Mouse (Mus musculus): Measurements from ENCODE around the gene Sco1. TPM values are rescaled to one million over a fixed set of nuclear protein-coding genes. Genes with fewer than 3 reads are reported as not detected.

Sco1 gene
- total and polyA plus RNA-seq, 3 experiments: 15.4 to 32.7 (median 20.4) TPM

- H3K27ac ChIP-seq (ENCODE audit: insufficient read depth, low read depth): no peak overlapping the region
- in situ Hi-C loops (cut with MboI; ENCODE audit: low pct_ligation_motif_present, low pct_unique_long_range_greater_than_20kb, low sequenced_read_pairs) (loop anchor here (5.0 kb wide), 1 partner anchor 55 kb away; the partner anchor contains the start of gene Tmem220), dilution Hi-C loops (cut with MboI; ENCODE audit: extremely low pct_ligation_motif_present, extremely low pct_unique_long_range_greater_than_20kb, low sequenced_read_pairs) (no loop called here)
- H3K9ac ChIP-seq (ENCODE audit: insufficient read depth, low read depth): no peak overlapping the region
- H3K9me3 ChIP-seq (replicated peaks; ENCODE audit: low read length): no peaks in the 10 kb centered on the region
- no peak overlapping the region for H3K4me2 ChIP-seq (ENCODE audit: insufficient read depth, low read depth, poor library complexity, severe bottlenecking)
- H3K4me3 ChIP-seq (replicated peaks in 1 of 3; ENCODE audit: low read depth in 2 of 3, low read length in 2 of 3, poor library complexity in 1 of 3): no peak overlapping the region
- peaks cover 53% of the 10 kb centered on the region for H3K27me3 ChIP-seq (replicated peaks)
- TF ChIP-seq TBP (conservative IDR thresholded peaks at IDR 0.05; ENCODE audit: low read depth, low read length): no peak
- no peak for TF ChIP-seq RAD21 (IDR thresholded peaks at IDR 0.05; ENCODE audit: low read depth, low read length)
- H3K79me2 ChIP-seq (replicated peaks; ENCODE audit: control insufficient read depth, extremely low read depth, insufficient read depth, poor library complexity, severe bottlenecking): no peaks in the 10 kb centered on the region
- DNase-seq (ENCODE audit: extremely low read depth): no peak
- H3K36me3 ChIP-seq (replicated peaks in 1 of 2; ENCODE audit: control insufficient read depth in 1 of 2, insufficient read depth in 1 of 2, low read length in 1 of 2): no peaks in the 10 kb centered on the region
- peaks cover 8 to 27% of the 10 kb centered on the region in 2 experiments for H3K4me1 ChIP-seq (ENCODE audit: control insufficient read depth in 1 of 2, insufficient read depth in 2 of 2)
Observed at GRCm38 (mm10) chr11:67082793-67083192, 30.3 kb downstream of the Sco1 start.

GRCm38 (mm10) chr11:67083239-67083638 lies 30.8 kb downstream of the Sco1 start:
- Histone ChIP-seq H3K4me3 (replicated peaks in 1 of 3; ENCODE audit: low read depth in 2 of 3, low read length in 2 of 3, poor library complexity in 1 of 3) (no peak overlapping the region), H3K27ac (ENCODE audit: insufficient read depth, low read depth) (no peak overlapping the region), H3K36me3 (replicated peaks in 1 of 2; ENCODE audit: control insufficient read depth in 1 of 2, insufficient read depth in 1 of 2, low read length in 1 of 2) (no peaks in the 10 kb centered on the region), H3K9me3 (replicated peaks; ENCODE audit: low read length) (no peaks in the 10 kb centered on the region), H3K4me2 (ENCODE audit: insufficient read depth, low read depth, poor library complexity, severe bottlenecking) (no peak overlapping the region), H3K9ac (ENCODE audit: insufficient read depth, low read depth) (no peak overlapping the region), H3K79me2 (replicated peaks; ENCODE audit: control insufficient read depth, extremely low read depth, insufficient read depth, poor library complexity, severe bottlenecking) (no peaks in the 10 kb centered on the region), H3K4me1 (ENCODE audit: control insufficient read depth in 1 of 2, insufficient read depth in 2 of 2) (peaks cover 8 to 27% of the 10 kb centered on the region in 2 experiments), H3K27me3 (replicated peaks) (peaks cover 53% of the 10 kb centered on the region)
- TF ChIP-seq JUND (conservative IDR thresholded peaks at IDR 0.05; ENCODE audit: low read depth, low read length) (no peak), SIN3A (IDR thresholded peaks at IDR 0.05; ENCODE audit: low read length) (no peak), EP300 (IDR thresholded peaks at IDR 0.05; ENCODE audit: low read length) (no peak), CTCF (conservative IDR thresholded peaks at IDR 0.05 in 1 of 2, IDR thresholded peaks at IDR 0.05 in 1 of 2; ENCODE audit: low read depth in 2 of 2, low read length in 2 of 2) (no peak), GABPA (IDR thresholded peaks at IDR 0.05; ENCODE audit: insufficient replicate concordance, low read depth, low read length) (no peak), MEF2A (IDR thresholded peaks at IDR 0.05; ENCODE audit: borderline replicate concordance, low read depth, low read length) (no peak), ZKSCAN1 (IDR thresholded peaks at IDR 0.05; ENCODE audit: borderline replicate concordance, low read depth, low read length) (no peak), CHD2 (IDR thresholded peaks at IDR 0.05; ENCODE audit: low read length) (no peak), USF2 (conservative IDR thresholded peaks at IDR 0.05; ENCODE audit: low read depth, low read length) (no peak), NRF1 (IDR thresholded peaks at IDR 0.05; ENCODE audit: low read depth, low read length) (no peak), CHD1 (IDR thresholded peaks at IDR 0.05; ENCODE audit: low read depth, low read length) (no peak)
- no peak for DNase-seq (ENCODE audit: extremely low read depth)
- dilution Hi-C loops (cut with MboI; ENCODE audit: extremely low pct_ligation_motif_present, extremely low pct_unique_long_range_greater_than_20kb, low sequenced_read_pairs): no loop called here
- in situ Hi-C loops (cut with MboI; ENCODE audit: low pct_ligation_motif_present, low pct_unique_long_range_greater_than_20kb, low sequenced_read_pairs): loop anchor here (5.0 kb wide), 1 partner anchor 56 kb away; the partner anchor contains the start of gene Tmem220

- in situ Hi-C loops (cut with MboI; ENCODE audit: low pct_ligation_motif_present, low pct_unique_long_range_greater_than_20kb, low sequenced_read_pairs): loop anchor here (5.0 kb wide), 1 partner anchor 57 kb away; the partner anchor contains the start of gene Tmem220
- no peak overlapping the region for H3K4me3 ChIP-seq (replicated peaks in 1 of 3; ENCODE audit: low read depth in 2 of 3, low read length in 2 of 3, poor library complexity in 1 of 3)
Observed at GRCm38 (mm10) chr11:67083712-67084340, 31.4 kb downstream of the Sco1 start.

More at GRCm38 (mm10) chr11:67083712-67084340, 31.4 kb downstream of the Sco1 start:
- Histone ChIP-seq H3K36me3 (replicated peaks in 1 of 2; ENCODE audit: control insufficient read depth in 1 of 2, insufficient read depth in 1 of 2, low read length in 1 of 2) (no peaks in the 10 kb centered on the region), H3K27ac (ENCODE audit: insufficient read depth, low read depth) (no peak overlapping the region), H3K4me2 (ENCODE audit: insufficient read depth, low read depth, poor library complexity, severe bottlenecking) (no peak overlapping the region), H3K27me3 (replicated peaks) (peaks cover 50% of the 10 kb centered on the region), H3K79me2 (replicated peaks; ENCODE audit: control insufficient read depth, extremely low read depth, insufficient read depth, poor library complexity, severe bottlenecking) (no peaks in the 10 kb centered on the region), H3K9me3 (replicated peaks; ENCODE audit: low read length) (no peaks in the 10 kb centered on the region), H3K9ac (ENCODE audit: insufficient read depth, low read depth) (no peak overlapping the region), H3K4me1 (ENCODE audit: control insufficient read depth in 1 of 2, insufficient read depth in 2 of 2) (peaks cover 8 to 27% of the 10 kb centered on the region in 2 experiments)
- no peak for DNase-seq (ENCODE audit: extremely low read depth)
- TF ChIP-seq MAZ (IDR thresholded peaks at IDR 0.05; ENCODE audit: low read depth, low read length) (no peak), E2F4 (IDR thresholded peaks at IDR 0.05; ENCODE audit: insufficient replicate concordance, low read depth, low read length) (no peak)
- dilution Hi-C loops (cut with MboI; ENCODE audit: extremely low pct_ligation_motif_present, extremely low pct_unique_long_range_greater_than_20kb, low sequenced_read_pairs): no loop called here
